Mouse (Mus musculus) ES-CJ7 (cell line): ENCODE results near the gene Il2rg.

ENCODE experiments used
- DNase-seq: peaks from one replicate; pipeline ENCODE4 v3.0.0; 2011; ENCODE audit warnings: low read depth, low spot score

Gene Il2rg

DNA sequence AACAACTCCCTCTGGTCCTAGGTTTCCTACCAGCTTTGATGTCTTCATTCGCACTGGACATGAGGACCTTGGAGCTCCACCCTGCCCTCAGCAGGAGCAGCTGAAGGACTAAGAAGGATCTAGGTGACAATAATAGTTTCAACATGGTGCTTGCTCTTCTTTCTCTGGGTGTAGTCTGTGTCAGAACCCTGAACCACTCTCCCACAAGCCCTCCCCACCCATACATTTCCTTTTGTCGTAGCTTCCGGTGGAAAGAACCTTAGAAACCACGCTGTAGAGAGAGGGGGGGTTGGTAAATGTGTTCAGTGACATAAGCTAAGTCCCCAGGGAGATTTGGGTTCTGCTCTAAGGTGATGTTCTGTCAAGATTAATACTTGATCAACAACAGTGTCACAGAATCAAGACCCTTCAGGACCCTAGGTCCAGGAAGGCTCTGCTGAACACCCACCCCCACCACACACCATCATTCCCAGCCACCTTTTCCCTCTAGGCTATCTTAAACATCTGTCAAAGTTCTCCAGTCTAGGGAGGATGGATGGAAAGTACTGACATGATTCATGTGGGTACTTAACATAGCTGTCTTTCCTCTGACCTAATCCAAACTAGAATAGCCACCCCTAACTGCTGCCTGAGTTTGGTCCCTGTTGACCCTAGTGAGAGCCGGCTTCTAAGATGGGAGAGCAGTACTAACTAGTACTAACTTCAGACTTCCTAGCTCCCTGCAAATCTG is at the start of gene Il2rg:
Gene Il2rg (minus strand): TSS at position 231 of the 730 bp plus-strand sequence.
- DNase-seq = no peak

DNA sequence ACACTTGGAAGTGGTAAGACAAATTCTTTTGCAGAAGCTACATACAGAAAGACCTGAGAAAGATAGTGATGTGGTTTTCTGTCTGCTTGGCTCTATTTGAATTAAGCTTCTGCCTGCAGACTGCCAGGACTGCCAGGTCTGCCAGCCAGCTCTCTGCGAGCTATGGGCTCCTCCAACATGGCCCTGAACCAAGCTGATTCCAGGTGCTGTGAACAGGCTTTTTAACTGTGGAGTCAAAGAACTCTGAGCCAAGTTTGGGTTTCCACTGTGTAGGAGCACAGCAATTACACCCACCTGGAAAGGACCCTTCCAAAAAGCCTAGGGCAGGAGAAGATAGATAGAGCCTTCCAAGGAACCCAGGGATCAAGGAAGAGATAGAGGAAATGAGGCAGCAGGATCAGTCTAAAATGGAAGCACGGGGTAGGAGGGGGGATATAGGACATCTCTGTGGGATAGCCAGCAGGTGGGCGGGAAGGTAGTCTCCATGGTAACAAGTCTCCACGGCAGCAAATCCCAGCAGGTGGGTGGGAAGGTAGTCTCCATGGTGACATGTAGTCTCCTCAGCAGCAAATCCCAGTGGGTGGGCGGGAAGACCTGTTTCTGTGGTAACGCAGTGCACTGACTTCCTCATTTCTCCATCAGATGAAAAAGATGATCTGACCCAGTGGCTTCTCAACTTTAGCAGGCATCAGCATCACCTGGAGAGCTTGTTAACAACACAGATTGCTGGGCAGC is 45.7 kb upstream of the Il2rg start:
- DNase-seq = peak; percentile 58

DNA sequence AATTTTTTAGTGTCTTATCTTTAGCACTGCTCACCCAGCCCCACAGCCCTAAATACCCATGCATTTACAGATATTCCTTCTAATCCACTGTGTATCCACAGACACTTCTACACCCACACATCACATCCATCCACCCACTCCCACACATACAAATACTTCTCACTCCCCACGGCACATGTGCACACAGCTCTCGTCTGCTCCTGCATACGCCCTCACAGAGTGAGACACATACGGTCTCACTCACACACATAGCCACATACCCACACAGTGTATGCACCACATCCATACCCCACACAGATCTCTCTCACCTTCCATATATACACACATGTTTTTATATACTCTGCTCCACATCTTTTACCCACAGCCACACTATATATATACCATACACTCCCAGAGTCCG is 41.2 kb upstream of the Il2rg start:
- DNase-seq = no peak

DNA sequence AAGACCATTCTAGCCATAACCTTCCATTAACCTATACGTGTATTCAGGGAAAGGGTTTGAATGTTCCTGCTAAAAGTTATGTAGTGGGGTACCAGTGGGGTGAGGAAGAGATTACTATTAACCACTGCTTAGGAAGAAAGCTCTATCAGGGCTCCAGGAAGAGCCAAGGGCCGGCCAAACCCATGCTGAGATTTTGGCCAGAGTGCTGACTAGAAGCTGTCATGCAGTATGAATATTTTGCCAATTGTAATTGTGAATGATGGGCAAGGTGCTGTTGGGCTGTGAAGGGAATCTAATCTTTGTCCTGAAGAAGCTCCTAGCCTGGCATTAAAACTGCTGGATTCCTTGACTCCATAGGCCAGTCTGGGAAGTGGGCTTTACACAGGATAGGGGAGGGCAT is 36.6 kb upstream of the Il2rg start:
- DNase-seq = no peak

DNA sequence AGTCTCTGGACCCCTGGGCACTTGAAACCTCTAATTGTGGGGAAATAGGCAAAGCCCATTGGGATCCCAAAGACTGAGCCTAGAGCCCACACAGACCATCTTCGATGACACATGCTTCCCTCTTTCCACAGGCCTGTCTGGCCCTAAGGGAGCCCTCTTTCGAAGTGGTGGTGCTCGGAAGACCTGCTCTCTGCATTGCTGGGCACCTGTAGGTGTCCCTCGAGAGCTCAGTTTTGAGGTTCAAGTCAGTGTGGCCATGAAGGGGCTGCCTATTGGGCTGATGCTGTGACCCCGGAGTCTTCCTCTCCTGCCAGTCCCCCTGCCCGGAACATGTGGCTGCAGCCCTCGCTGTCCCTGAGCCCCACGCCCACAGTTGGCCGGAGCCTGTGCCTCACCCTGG is 33.6 kb upstream of the Il2rg start:
- DNase-seq = no peak

DNA sequence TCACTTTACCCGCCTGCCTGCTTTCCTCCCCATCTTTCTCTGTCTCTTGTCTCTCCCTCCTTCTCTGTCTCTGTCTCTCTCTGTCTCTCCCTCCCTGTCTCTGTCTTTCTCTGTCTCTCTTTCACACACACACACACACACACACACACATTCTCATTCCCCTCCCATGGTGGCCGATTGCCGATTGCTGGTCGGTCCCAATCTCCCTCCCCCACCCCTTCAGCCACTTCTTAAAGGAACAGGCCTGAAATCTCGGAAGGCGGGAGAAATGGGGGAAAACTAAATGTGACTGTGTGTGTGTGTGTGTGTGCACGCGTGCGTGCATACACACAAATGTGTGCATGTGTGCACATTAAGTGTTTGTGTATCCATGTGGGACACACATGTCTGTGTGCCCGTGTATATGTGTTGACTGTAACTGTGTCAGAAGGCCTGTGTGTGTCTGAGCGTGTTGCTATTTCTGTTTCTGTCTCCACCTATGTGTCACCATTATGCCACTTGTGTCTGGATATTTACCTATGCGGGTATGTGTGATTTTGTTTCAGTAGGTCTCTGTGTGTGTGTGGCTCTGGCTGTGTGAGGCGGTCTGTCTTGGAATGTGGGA is 32.5 kb upstream of the Il2rg start:
- peak; percentile 14 for DNase-seq

DNA sequence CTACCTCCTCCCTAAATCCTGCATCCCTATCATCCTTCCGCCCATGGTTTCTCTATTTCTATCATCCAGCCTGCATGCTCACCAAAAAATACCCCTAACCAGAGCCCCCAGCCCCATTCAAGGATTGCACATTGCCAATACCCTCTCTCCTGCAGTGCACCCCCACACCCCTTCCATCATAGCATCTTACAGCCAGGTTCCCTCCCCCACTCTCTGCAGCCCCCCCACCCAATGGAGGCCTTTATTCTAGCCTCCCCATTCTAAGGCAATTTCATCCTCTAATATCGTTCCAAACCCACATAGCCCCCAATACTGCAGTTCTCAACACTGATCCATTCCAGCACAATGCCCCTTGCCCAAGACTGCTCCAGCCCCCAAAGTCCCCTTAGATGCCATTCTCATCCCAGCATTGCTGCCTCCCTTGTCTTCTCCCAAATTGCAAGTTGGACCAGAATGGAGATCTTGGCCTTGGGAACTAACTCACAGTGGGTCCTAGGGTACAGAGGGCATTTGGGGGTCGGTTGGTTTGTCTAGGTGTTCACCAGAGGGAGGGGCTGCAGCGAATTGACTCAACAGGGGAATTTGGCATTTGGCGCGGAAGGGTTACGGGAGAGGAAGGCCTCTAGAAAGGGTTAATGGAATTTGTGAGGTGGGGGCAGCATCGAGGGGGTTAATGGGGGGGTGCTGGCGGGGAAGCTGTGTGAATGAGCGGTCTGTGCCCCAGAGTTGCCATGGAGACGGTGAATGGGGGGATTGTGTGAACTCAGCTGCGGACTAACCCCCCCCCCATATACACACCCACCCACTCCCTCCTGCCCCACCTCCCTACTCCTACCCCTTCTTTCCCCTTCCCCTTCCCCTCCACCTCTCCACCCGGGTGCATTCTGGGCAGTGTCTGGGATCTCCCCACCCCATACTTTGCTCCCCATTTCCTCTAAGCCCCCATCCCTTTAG is 31.7 kb upstream of the Il2rg start:
- peak; percentile 7 for DNase-seq

DNA sequence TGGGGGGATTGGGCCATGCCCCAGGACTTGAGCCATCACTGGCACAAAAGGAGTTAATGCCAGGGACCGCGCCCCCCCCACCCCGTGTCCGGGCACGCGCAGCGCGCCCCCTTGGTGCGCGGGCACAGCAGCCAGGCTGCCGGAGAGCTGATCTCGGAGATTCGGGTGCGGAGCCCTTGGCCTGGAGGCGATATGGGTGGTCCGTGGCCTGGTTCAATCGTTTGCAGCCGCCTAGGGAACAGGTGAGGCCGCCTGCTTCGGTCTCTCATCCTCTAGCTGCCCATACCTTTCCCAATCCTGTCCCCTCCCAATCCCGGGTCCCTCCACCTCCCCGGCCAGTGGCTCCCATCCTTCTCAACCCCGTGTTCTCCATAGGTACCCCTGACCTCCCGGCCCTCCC is 31.0 kb upstream of the Il2rg start, which contains the start of gene Nlgn3:
Gene Nlgn3 (plus strand): TSS at position 114 of the 400 bp plus-strand sequence.
- DNase-seq = peak; percentile 9

DNA sequence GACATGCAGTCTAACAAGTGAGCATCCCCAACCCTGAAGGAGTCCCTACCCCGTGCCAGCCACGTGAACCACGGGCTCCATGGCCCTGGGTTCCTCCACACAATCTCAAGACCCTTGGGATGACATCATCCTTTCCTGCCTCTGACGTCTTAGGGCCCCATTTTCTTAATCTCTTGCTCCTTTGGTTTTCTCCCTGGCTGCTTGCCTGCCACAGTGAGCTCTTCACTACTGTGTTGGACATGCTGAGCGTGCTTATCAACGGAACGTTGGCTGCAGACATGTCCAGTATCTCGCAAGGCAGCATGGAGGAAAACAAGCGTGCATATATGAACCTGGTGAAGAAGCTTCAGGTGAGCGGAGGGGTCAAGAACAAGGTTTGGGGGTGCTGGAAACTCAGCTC is 22.1 kb upstream of the Il2rg start:
- DNase-seq = no peak

DNA sequence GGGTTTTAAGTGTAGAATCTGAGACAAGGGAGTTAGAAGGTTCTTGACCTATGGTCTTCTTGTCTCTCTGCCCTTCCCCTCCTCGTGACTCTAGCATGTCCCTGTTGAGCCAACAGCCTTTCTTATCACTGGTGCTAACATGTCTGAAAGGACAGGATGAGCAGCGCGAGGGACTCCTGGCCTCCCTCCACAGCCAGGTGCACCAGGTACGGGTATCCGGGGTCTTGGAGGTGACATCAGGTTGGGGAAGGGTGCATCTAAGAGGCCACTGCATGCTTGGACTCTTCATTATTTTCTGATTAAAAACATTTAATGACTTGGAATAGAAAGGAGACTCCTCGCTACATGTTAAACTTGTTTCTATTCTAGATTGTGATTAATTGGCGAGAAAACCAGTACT is 21.0 kb upstream of the Il2rg start:
- DNase-seq = no peak

DNA sequence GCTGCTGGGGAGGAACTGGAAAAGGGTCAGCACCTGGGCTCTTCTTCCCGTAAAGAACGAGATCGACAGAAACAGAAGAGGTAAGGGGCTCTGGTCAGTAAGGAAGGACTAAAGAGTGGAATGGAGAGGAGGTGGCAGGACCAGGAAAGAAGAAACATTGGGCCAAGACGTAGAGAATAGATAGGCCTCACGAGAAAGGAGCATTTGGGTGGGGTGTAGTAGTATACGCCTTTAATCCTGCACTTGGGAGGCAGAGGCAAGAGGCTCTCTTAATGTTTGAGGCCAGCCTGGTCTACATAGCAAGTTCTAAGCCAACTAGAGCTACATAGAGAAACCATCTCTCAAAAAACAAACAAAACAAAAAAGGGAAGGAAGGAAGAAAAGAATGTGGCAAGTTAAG is 20.4 kb upstream of the Il2rg start:
- no peak for DNase-seq

DNA sequence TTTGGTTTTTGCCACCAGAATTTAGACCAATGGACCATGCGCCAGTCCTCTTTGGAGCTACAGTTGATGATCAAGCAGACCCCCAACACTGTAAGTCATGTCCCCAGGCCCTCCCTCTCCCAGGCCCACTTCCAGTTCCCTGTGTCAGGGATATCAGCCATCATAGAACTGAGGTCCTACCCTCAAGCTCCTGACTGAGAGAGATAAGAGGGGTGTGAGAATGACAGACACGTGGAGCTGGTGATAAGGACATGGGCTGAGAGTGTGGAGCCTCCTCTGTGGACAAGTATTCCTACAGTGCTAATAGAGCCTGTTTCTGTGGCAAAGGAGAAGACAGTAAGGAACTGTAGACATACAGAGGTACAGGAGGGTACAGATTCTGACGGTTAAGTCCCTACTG is 19.5 kb upstream of the Il2rg start:
- no peak for DNase-seq

DNA sequence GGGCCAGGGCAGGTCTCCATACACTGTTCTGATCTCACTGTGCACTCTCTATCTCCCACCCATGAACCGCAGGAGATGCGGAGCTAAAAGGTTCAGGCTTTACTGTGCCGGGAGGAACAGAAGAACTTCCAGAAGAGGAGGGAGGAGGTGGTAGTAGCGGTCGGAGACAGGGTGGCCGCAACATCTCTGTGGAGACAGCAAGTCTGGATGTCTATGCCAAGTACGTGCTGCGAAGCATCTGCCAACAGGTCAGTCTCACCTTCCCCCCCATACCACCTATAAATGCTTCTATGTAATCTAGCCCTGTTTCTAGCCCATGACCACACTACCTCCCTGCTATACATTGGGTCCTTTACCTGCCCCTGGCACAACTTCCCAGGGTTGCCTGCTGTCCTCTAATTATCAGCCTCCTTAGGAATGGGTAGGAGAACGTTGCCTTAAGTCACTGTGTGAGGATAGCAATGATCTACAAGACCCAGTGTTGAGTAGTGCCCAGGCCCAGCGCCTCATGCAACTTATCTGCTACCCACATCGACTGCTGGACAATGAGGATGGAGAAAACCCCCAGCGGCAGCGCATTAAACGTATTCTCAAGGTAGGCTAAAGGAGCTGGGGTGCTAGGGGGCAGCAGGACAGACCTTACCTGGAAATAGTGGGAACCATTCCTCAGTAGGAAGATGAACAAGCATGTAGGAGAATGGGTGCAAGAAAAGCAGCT is 18.1 kb upstream of the Il2rg start:
- DNase-seq = no peak

DNA sequence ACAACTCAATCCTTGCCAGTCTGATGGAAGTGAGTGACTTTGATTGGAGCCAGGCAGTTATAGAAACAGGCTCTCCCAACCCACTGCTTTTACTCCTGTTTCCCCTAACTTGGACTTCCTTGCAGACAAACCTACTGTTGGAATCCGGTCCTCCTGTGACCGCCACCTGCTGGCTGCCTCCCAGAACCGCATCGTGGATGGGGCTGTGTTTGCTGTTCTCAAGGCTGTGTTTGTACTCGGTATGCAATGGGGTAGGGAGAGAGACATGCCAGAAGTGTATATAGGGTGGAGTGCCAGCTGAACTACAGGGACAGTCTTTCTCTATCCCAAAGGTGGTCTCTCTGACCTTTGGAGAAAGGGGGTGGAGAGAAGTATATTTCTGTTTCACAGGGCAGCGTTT is 17.5 kb upstream of the Il2rg start:
- peak; percentile 58 for DNase-seq

DNA sequence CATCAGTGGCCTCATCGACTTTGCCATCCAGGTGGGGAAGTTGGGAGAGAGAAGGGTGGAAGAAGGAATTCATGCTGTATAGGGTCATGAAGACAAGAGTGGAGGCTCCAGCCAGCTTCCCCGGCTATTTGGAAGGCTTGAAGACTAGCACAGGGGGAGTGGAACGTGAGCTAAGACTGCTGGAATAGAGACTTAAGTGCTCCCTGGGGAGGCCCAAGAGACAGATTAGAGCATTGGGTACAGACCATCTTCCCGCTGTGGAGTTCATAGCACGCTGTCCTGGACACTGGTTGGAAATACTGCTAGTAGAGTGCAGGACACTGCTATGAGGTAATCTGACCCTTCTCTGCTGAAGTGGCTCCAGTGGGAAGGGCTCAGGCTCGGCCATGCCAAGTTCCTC is 14.8 kb upstream of the Il2rg start:
- DNase-seq = no peak

DNA sequence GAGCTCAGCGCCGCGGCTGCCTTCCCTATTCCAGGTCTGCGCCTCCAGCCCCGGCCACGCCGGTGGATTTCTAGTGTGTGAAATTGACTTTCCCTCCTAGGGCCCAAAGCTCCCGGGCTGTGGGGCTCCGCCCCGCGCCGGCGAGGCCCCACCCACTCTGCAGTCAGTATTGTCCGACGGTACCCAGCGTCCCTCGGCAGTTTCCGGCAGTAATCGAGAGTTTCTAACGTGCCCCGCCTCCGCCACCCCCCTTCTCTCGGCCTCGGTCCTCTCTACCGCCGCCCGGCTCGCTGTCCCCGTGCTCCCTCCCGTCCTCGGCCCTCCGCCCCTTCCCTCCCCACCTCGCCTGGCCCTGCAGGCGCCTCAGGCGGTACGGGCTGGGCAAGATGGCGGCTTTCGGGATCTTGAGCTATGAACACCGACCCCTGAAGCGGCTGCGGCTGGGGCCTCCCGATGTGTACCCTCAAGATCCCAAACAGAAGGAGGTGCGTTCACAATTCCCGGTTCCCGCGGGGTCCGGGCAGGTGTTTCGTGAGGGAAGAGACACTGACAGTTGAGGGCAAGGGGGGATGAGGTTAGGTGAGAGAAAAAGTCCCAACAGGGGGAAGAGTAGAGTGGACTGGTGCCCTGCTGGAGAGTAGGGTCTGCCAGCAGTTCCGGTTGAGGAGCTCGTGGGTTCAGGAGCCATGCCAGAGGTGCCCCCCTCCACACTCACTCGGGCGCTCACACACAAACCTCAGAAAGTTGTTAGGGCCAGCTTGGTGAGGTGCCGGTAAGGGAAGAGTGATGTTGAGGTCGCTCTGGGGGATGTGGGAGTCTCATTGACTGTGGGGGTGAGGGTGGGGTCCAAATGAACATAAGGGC is 6.1 kb upstream of the Il2rg start, which contains the start of gene Med12:
Gene Med12 (plus strand): TSS at position 156 of the 864 bp plus-strand sequence.
- DNase-seq = peak; percentile 85

DNA sequence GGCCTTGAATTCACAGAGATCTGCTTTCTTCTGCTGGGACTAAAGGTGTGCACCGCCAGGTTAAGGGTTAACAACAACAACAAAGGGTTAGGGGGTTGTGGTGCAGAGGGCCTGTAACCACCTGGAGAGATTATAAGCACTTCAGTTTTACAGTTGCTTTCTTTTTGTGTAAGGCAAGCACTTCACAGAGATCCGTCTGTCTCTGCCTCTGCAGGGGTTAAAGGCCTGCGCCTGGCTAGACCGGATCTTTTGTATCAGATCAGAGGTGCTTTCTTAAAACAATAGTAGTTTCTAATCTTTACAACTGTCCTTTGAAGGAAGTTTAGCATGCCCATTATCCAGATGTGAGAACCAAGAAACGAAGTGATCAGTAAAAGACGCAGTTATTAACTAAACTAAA is 5.4 kb upstream of the Il2rg start:
- DNase-seq = peak; percentile 57

DNA sequence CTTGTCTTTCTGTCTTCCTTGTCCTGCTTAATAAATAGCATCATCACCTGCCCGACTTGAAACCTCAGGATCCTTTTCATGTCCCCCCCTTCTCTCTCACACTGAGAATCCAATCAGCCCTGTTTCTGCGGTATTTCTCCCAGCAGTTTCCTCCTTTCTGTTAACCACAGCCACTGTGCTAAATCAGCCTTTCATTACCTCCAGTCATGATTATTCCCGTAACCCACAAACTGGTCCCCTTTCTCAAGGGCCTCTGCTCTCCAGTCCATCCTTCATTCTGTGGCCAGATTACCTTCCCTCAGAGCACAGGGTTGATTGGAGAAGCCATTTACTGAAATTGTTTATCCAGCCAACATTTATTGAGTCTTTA is 685 bp upstream of the Il2rg start, which contains the start of gene Gm20489:
Gene Gm20489 (minus strand): TSS at position 269 of the 370 bp plus-strand sequence.
- no peak for DNase-seq

DNA sequence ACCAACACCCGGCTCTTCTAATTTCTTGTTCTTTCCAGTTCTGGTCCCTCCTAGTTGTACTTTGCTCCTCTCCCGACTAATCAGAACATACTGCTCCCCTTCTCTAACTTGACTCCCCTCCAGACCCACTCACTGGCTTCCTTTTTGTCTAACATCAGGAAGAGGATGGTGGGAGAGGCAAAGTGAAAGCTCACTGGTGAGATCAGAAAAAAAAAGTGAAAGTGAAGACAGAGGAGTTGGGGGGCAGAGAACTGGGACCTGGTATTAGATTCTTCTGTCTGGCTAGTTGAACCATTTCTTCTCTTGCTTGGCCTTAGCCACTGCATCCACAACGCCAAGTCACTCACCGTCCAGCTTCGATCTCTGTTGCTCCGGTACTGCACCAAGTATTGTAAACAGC is 1.4 kb downstream of the Il2rg start:
- no peak for DNase-seq

DNA sequence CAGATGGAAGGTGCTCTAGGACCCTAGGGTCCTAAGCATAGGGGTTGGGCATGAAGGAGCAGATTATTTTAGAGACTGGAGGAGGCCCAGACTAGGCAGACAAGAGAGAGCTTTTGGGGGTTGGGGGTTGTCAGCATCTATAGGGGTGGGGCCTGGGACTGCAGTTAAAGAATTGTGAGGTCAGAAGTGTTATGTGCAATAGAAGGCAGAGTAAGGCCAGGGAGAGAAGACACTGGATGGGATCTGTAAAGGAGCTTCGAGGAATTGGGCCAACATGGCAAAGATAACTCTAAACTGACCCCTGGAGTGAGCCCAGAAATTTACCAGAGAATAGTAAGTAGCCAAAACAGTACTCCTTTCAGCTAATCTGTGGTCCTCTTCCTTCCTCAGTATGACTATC is 4.2 kb downstream of the Il2rg start, which contains the start of gene Gm614:
Gene Gm614 (minus strand): TSS at position 101 of the 400 bp plus-strand sequence.
- no peak for DNase-seq
